ENCODE assay signal across 11 mouse cellular contexts in the genomic region with DNA sequence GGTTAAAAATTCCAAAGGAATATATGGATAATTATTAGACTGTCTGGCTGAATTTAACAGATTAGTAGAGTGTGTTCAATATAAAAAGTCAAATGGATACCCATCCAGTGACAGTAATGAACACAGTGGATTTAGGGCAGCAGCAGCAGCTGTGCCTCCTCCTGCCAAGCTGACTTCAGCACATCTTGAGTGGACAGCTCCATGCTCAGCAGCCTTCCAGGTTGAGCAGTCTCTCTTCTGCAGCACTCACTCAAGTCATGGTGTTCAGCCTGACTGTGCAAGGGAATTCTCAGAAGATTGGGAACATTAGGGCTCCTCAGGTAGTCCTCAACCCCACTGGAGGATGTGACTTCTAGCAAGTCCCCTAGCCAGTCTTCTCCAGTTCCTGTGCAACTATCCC.
DNase-seq lines count a peak whose midpoint lies in the region; ATAC-seq and TF ChIP-seq lines count a peak whose summit lies in the region.
"Had no signal": no experiment of that assay in that cellular context is flagged by ENCODE, and none has a peak within 500 bp of the region (broad histone marks: within the 10 kb centered on the region; RNA-seq: fewer than 3 reads in every experiment).

No protein-coding gene starts in this region.

- H3K4me1 ChIP-seq in liver, postnatal 0 days (ENCODE audit: insufficient read depth) = no peaks in the 10 kb centered on the region
- H3K4me1 ChIP-seq in liver, embryonic 11.5 days (replicated peaks; ENCODE audit: control insufficient read depth, insufficient read depth, low read length) = no peaks in the 10 kb centered on the region
- H3K4me1 ChIP-seq in midbrain, embryonic 15.5 days = no peaks in the 10 kb centered on the region
- H3K4me1 ChIP-seq: embryonic facial prominence, embryonic 12.5 days; liver, embryonic 15.5 days had no signal

- no peak overlapping the region for H3K4me3 ChIP-seq in liver, postnatal 0 days (ENCODE audit: low read depth, low read length)
- no peak overlapping the region for H3K4me3 ChIP-seq in liver, embryonic 11.5 days (ENCODE audit: low read depth, low read length)
- no peak overlapping the region for H3K4me3 ChIP-seq in midbrain, embryonic 15.5 days
- H3K4me3 ChIP-seq: embryonic facial prominence, embryonic 12.5 days; liver, embryonic 15.5 days had no signal

- DNase-seq in adrenal gland, adult 2 months = peak; percentile 15
- no peak for DNase-seq in adrenal gland, postnatal 4 days (ENCODE audit: low spot score in 2 of 2)
- peak; percentile 17 for DNase-seq in liver, postnatal 0 days
- DNase-seq in liver, embryonic 11.5 days (ENCODE audit: low spot score) = no peak
- peak; percentile 29 for DNase-seq in embryo, embryonic 11.5 days (ENCODE audit: low read depth, low spot score)
- peak; percentile 57 for DNase-seq in retina, embryonic 14.5 days (ENCODE audit: low spot score)
- DNase-seq: gastrocnemius, postnatal 25 days had no signal

- H3K4me2 ChIP-seq in liver, postnatal 0 days (ENCODE audit: low read depth, low read length) = no peak overlapping the region
- no peak overlapping the region for H3K4me2 ChIP-seq in liver, embryonic 11.5 days
- no peak overlapping the region for H3K4me2 ChIP-seq in midbrain, embryonic 15.5 days
- H3K4me2 ChIP-seq: embryonic facial prominence, embryonic 12.5 days; liver, embryonic 15.5 days had no signal

- no peaks in the 10 kb centered on the region for H3K27me3 ChIP-seq in liver, postnatal 0 days (ENCODE audit: insufficient read depth, low read length)
- no peaks in the 10 kb centered on the region for H3K27me3 ChIP-seq in liver, embryonic 11.5 days (replicated peaks; ENCODE audit: control insufficient read depth, insufficient read depth, low read length)
- no peaks in the 10 kb centered on the region for H3K27me3 ChIP-seq in midbrain, embryonic 15.5 days (replicated peaks)
- H3K27me3 ChIP-seq: embryonic facial prominence, embryonic 12.5 days; liver, embryonic 15.5 days had no signal

- no peaks in the 10 kb centered on the region for H3K36me3 ChIP-seq in liver, postnatal 0 days (replicated peaks; ENCODE audit: insufficient read depth, low read length)
- no peaks in the 10 kb centered on the region for H3K36me3 ChIP-seq in liver, embryonic 11.5 days (ENCODE audit: control insufficient read depth, insufficient read depth, low read length)
- no peaks in the 10 kb centered on the region for H3K36me3 ChIP-seq in midbrain, embryonic 15.5 days (replicated peaks)
- H3K36me3 ChIP-seq: embryonic facial prominence, embryonic 12.5 days; liver, embryonic 15.5 days had no signal

- no peaks in the 10 kb centered on the region for H3K9me3 ChIP-seq in liver, postnatal 0 days (ENCODE audit: low read length)
- no peaks in the 10 kb centered on the region for H3K9me3 ChIP-seq in liver, embryonic 11.5 days (ENCODE audit: control insufficient read depth, low read length)
- no peaks in the 10 kb centered on the region for H3K9me3 ChIP-seq in midbrain, embryonic 15.5 days
- H3K9me3 ChIP-seq: embryonic facial prominence, embryonic 12.5 days; liver, embryonic 15.5 days had no signal

- no peak for TF ChIP-seq EP300 in liver, postnatal 0 days (IDR thresholded peaks at IDR 0.05; ENCODE audit: low read depth)

- no peak overlapping the region for H3K9ac ChIP-seq in liver, postnatal 0 days (replicated peaks)
- no peak overlapping the region for H3K9ac ChIP-seq in liver, embryonic 11.5 days (ENCODE audit: low read depth, low read length)
- no peak overlapping the region for H3K9ac ChIP-seq in midbrain, embryonic 15.5 days
- H3K9ac ChIP-seq: embryonic facial prominence, embryonic 12.5 days; liver, embryonic 15.5 days had no signal

- TF ChIP-seq CTCF in liver, postnatal 0 days (IDR thresholded peaks at IDR 0.05; ENCODE audit: low read depth) = no peak

- no peak for ATAC-seq in liver, postnatal 0 days
- ATAC-seq in liver, embryonic 11.5 days (replicated peaks; ENCODE audit: low FRiP score) = no peak
- no peak for ATAC-seq in midbrain, embryonic 15.5 days (replicated peaks)
- no peak for ATAC-seq in cerebellum, adult (ENCODE audit: insufficient number of reproducible peaks, low FRiP score, low TSS enrichment)

- no peak overlapping the region for H3K27ac ChIP-seq in liver, postnatal 0 days (ENCODE audit: low read depth)
- no peak overlapping the region for H3K27ac ChIP-seq in liver, embryonic 11.5 days (ENCODE audit: low read depth, low read length)
- no peak overlapping the region for H3K27ac ChIP-seq in midbrain, embryonic 15.5 days
- H3K27ac ChIP-seq: embryonic facial prominence, embryonic 12.5 days; liver, embryonic 15.5 days had no signal

Comparison
In these comparisons a context has a peak if more than half of its experiments do, and no peak if none do; other contexts are left out.
1. DNase-seq: peak in adrenal gland, adult 2 months (single experiment), liver, postnatal 0 days (single experiment), embryo, embryonic 11.5 days (single experiment) and retina, embryonic 14.5 days (single experiment); none in adrenal gland, postnatal 4 days (0 of 2) and liver, embryonic 11.5 days (single experiment).